Mouse (Mus musculus): ENCODE results near the gene Mpped2.

Gene Mpped2

GRCm38 (mm10) chr2:106860856-106861679 lies 168.0 kb downstream of the Mpped2 start:
- no peak for DNase-seq

- DNase-seq: no peak
These were observed 170.1 kb downstream of the Mpped2 start for GRCm38 (mm10) chr2:106863050-106863653.

GRCm38 (mm10) chr2:106865148-106865786 lies 172.2 kb downstream of the Mpped2 start:
- no peak for DNase-seq

- DNase-seq: no peak
These were observed 173.2 kb downstream of the Mpped2 start for GRCm38 (mm10) chr2:106866303-106866702.

- no peak for DNase-seq
These were observed 177.8 kb downstream of the Mpped2 start for GRCm38 (mm10) chr2:106870886-106871285.

- no peak for DNase-seq
These were observed 180.1 kb downstream of the Mpped2 start for GRCm38 (mm10) chr2:106873166-106873565.

GRCm38 (mm10) chr2:106883390-106883789 lies 190.3 kb downstream of the Mpped2 start:
- no peak for DNase-seq

- no peak for DNase-seq
These were observed 195.1 kb downstream of the Mpped2 start for GRCm38 (mm10) chr2:106888174-106888573.

- peak; percentile 27 to 58 for DNase-seq
These were observed 196.4 kb downstream of the Mpped2 start for GRCm38 (mm10) chr2:106889297-106890000.

GRCm38 (mm10) chr2:106893376-106893775 lies 200.3 kb downstream of the Mpped2 start:
- no peak for DNase-seq

- no peak for DNase-seq
These were observed 202.4 kb downstream of the Mpped2 start for GRCm38 (mm10) chr2:106895326-106896023.

GRCm38 (mm10) chr2:106896024-106896384 lies 202.9 kb downstream of the Mpped2 start:
- no peak for DNase-seq

- no peak for DNase-seq
These were observed 218.9 kb downstream of the Mpped2 start for GRCm38 (mm10) chr2:106911951-106912480.
